Mouse (Mus musculus): ENCODE data around the gene Angpt4.

GRCm38 (mm10) chr2:151915111-151915510, 4.1 kb downstream of the Angpt4 start:
- TF ChIP-seq FLI1 (IDR thresholded peaks at IDR 0.05; ENCODE audit: low read length) (no peak), GATA1 (IDR thresholded peaks at IDR 0.05; ENCODE audit: borderline replicate concordance, low read length) (no peak)

Data from megakaryocyte, embryonic 14.5 days (primary cell).